Mouse (Mus musculus): ENCODE measurements at regions not wholly inside any gene's neighbourhood (a gene's known extent, or its start where the extent isn't known, plus 50 kb on each side); places are given as distances from the start of the nearest gene placed in this dataset.
A peak's percentile ranks its signal among the peaks of the same experiment; 100 is the strongest.

GRCm38 (mm10) chr7:37908618-37909130 lies 114.7 kb downstream of the Uri1 start:
- DNase-seq (ENCODE audit: low spot score in 2 of 2), result no peak

GRCm38 (mm10) chr7:37893885-37894284 lies 120.4 kb upstream of the Zfp536 start:
- DNase-seq (ENCODE audit: low spot score in 2 of 2), result no peak

GRCm38 (mm10) chr7:37874382-37874781 lies 100.9 kb upstream of the Zfp536 start:
- peak in 1 of 2 experiments; percentile 29 for DNase-seq (ENCODE audit: low spot score in 2 of 2)

- no peak for DNase-seq (ENCODE audit: low spot score in 2 of 2)
Measured at GRCm38 (mm10) chr7:37870956-37871355, 97.5 kb upstream of the Zfp536 start.

- DNase-seq (ENCODE audit: low spot score in 2 of 2), result no peak
Measured at GRCm38 (mm10) chr7:37866468-37866867, 93.0 kb upstream of the Zfp536 start.

- no peak for DNase-seq (ENCODE audit: low spot score in 2 of 2)
Measured at GRCm38 (mm10) chr7:37851471-37851870, 78.0 kb upstream of the Zfp536 start.

GRCm38 (mm10) chr7:37845201-37845600 lies 71.8 kb upstream of the Zfp536 start:
- no peak for DNase-seq (ENCODE audit: low spot score in 2 of 2)

- DNase-seq (ENCODE audit: low spot score in 2 of 2), result no peak
Measured at GRCm38 (mm10) chr7:37842000-37842513, 68.6 kb upstream of the Zfp536 start.

- no peak for DNase-seq (ENCODE audit: low spot score in 2 of 2)
Measured at GRCm38 (mm10) chr7:37841549-37841948, 68.1 kb upstream of the Zfp536 start.

- DNase-seq (ENCODE audit: low spot score in 2 of 2), result no peak
Measured at GRCm38 (mm10) chr7:37837883-37838282, 64.4 kb upstream of the Zfp536 start.

GRCm38 (mm10) chr7:37837372-37837771 lies 63.9 kb upstream of the Zfp536 start:
- no peak for DNase-seq (ENCODE audit: low spot score in 2 of 2)

GRCm38 (mm10) chr7:37833420-37833819 lies 60.0 kb upstream of the Zfp536 start:
- no peak for DNase-seq (ENCODE audit: low spot score in 2 of 2)

- DNase-seq (ENCODE audit: low spot score in 2 of 2), result peak in 1 of 2 experiments; percentile 25
Measured at GRCm38 (mm10) chr7:37832322-37832721, 58.9 kb upstream of the Zfp536 start.

GRCm38 (mm10) chr7:37825766-37826165 lies 52.3 kb upstream of the Zfp536 start:
- DNase-seq (ENCODE audit: low spot score in 2 of 2), result no peak
